8 mouse cellular contexts compared by ENCODE assay signal in the genomic region with DNA sequence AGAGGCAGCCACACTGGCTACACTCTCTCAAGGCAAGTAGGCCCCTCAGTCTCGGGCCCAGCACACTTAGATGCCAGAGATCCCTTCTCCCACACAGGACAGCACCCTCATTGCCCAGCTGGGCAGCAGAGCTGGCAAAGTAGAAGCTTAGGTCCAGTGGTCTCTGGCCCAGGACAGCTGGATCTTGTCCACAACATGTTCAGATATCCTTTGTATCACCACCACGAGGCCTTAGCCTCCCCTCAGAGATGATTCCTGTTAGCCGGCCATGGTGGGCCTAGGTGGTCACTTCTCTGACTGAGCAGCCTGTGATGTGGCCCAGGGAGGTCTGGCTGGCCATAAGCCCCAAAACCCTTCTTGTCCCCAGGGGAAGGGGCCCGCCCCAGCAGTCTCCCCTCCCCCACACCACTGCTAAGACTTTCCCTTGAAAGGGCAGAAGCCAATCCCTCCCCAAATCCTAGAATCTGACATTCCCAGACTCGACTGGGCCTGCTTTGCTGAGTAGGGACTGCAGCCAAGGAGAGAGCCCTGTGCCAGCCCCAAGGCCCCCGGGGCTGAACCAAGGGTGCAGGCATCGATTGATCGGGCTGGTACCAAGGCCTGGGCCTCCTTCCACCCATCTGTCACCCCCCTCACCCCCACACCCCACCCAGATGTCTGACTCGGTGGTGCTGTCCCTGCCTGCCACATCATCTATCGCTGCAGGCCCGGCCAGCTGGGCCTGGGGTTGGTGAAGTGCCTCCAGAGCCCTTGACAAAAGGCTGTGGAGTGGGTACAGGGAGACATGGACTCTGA. TPM values are rescaled to one million over a fixed set of nuclear protein-coding genes. Genes with fewer than 3 reads are reported as not detected.
A peak's percentile ranks its signal among the peaks of the same experiment; 100 is the strongest.
DNase-seq lines count a peak whose midpoint lies in the region; ATAC-seq and TF ChIP-seq lines count a peak whose summit lies in the region.
"Had no signal": no experiment of that assay in that cellular context is flagged by ENCODE, and none has a peak within 500 bp of the region (broad histone marks: within the 10 kb centered on the region; RNA-seq: fewer than 3 reads in every experiment).

No protein-coding gene starts in this region.

- no peaks in the 10 kb centered on the region; the same call in none of the 2 replicates for H3K27me3 ChIP-seq in liver, embryonic 11.5 days (replicated peaks; ENCODE audit: control insufficient read depth, insufficient read depth, low read length)
- H3K27me3 ChIP-seq in liver, embryonic 12.5 days (replicated peaks) = peaks cover 63% of the 10 kb centered on the region
- no peaks in the 10 kb centered on the region for H3K27me3 ChIP-seq in intestine, embryonic 14.5 days (replicated peaks; ENCODE audit: control insufficient read depth, insufficient read depth, low read length)
- H3K27me3 ChIP-seq in stomach, embryonic 14.5 days (ENCODE audit: control insufficient read depth, insufficient read depth, low read length) = no peaks in the 10 kb centered on the region

- peaks cover 29% of the 10 kb centered on the region for H3K4me1 ChIP-seq in liver, embryonic 11.5 days (replicated peaks; ENCODE audit: control insufficient read depth, insufficient read depth, low read length)
- H3K4me1 ChIP-seq in liver, embryonic 12.5 days = peaks cover 43% of the 10 kb centered on the region
- H3K4me1 ChIP-seq in embryonic fibroblast, embryonic 13.5 days (ENCODE audit: control insufficient read depth, insufficient read depth, low read length) = peaks cover 3% of the 10 kb centered on the region; the same call in 1 of the 2 replicates
- peaks cover 39% of the 10 kb centered on the region for H3K4me1 ChIP-seq in intestine, embryonic 14.5 days (replicated peaks; ENCODE audit: control insufficient read depth, insufficient read depth, low read length)
- H3K4me1 ChIP-seq in stomach, embryonic 14.5 days (ENCODE audit: control insufficient read depth, insufficient read depth, low read length) = peaks cover 36% of the 10 kb centered on the region

- no peak for ATAC-seq in liver, embryonic 11.5 days (replicated peaks; ENCODE audit: low FRiP score)
- ATAC-seq in liver, embryonic 12.5 days = no peak
- no peak for ATAC-seq in intestine, embryonic 14.5 days (replicated peaks; ENCODE audit: low FRiP score, low TSS enrichment, low read depth)
- no peak for ATAC-seq in stomach, embryonic 14.5 days (ENCODE audit: insufficient number of reproducible peaks, insufficient read depth, low FRiP score, low read depth)
- ATAC-seq in megakaryocyte, adult 5-6 weeks (ENCODE audit: poor library complexity, severe bottlenecking) = no peak

- TF ChIP-seq CTCF in embryonic fibroblast, embryonic 13.5 days (IDR thresholded peaks at IDR 0.05; ENCODE audit: borderline replicate concordance, insufficient read depth, low read length) = no peak

- no peak overlapping the region for H3K9ac ChIP-seq in liver, embryonic 11.5 days (ENCODE audit: low read depth, low read length)
- no peak overlapping the region for H3K9ac ChIP-seq in liver, embryonic 12.5 days
- peak overlapping the region; percentile 31 for H3K9ac ChIP-seq in intestine, embryonic 14.5 days (ENCODE audit: low read length)
- H3K9ac ChIP-seq in stomach, embryonic 14.5 days (replicated peaks; ENCODE audit: low read depth, low read length) = peak overlapping the region; percentile 21; the same call in 1 of the 2 replicates
- H3K9ac ChIP-seq: liver, embryonic 13.5 days had no signal

- DNase-seq in liver, embryonic 11.5 days (ENCODE audit: low spot score) = no peak
- DNase-seq in intestine, embryonic 14.5 days (ENCODE audit: low spot score) = peak; percentile 75
- DNase-seq in layer of hippocampus, postnatal 14 days (ENCODE audit: low spot score in 2 of 2) = no peak
- DNase-seq: liver, embryonic 13.5 days had no signal

- H3K9me3 ChIP-seq in liver, embryonic 11.5 days (ENCODE audit: control insufficient read depth, low read length) = no peaks in the 10 kb centered on the region
- no peaks in the 10 kb centered on the region for H3K9me3 ChIP-seq in liver, embryonic 12.5 days (replicated peaks)
- H3K9me3 ChIP-seq in intestine, embryonic 14.5 days (ENCODE audit: control insufficient read depth, low read length) = no peaks in the 10 kb centered on the region
- H3K9me3 ChIP-seq in stomach, embryonic 14.5 days (ENCODE audit: control insufficient read depth, low read depth, low read length) = no peaks in the 10 kb centered on the region
- H3K9me3 ChIP-seq: liver, embryonic 13.5 days had no signal

- no peak for TF ChIP-seq POLR2A in embryonic fibroblast, embryonic 13.5 days (IDR thresholded peaks at IDR 0.05; ENCODE audit: low read depth, low read length)

- no peaks in the 10 kb centered on the region for H3K36me3 ChIP-seq in liver, embryonic 11.5 days (ENCODE audit: control insufficient read depth, insufficient read depth, low read length)
- no peaks in the 10 kb centered on the region for H3K36me3 ChIP-seq in liver, embryonic 12.5 days
- no peaks in the 10 kb centered on the region for H3K36me3 ChIP-seq in intestine, embryonic 14.5 days (ENCODE audit: control insufficient read depth, insufficient read depth, low read length)
- no peaks in the 10 kb centered on the region for H3K36me3 ChIP-seq in stomach, embryonic 14.5 days (ENCODE audit: control insufficient read depth, insufficient read depth, low read length)
- H3K36me3 ChIP-seq: liver, embryonic 13.5 days had no signal

- WGBS in liver, embryonic 11.5 days = 60% methylated on average over 11 of the region's 11 CpGs
- 59% methylated on average over 11 of the region's 11 CpGs for WGBS in liver, embryonic 12.5 days (ENCODE audit: insufficient replicate concordance)
- WGBS in intestine, embryonic 14.5 days = 26% methylated on average over 11 of the region's 11 CpGs
- WGBS in stomach, embryonic 14.5 days = 30% methylated on average over 11 of the region's 11 CpGs

- no peak overlapping the region for H3K27ac ChIP-seq in liver, embryonic 11.5 days (ENCODE audit: low read depth, low read length)
- H3K27ac ChIP-seq in liver, embryonic 12.5 days = no peak overlapping the region
- peak overlapping the region; percentile 23; the same call in 1 of the 2 replicates for H3K27ac ChIP-seq in embryonic fibroblast, embryonic 13.5 days (ENCODE audit: insufficient read depth, low read length)
- H3K27ac ChIP-seq in intestine, embryonic 14.5 days (ENCODE audit: low read depth) = peak overlapping the region; percentile 91
- peak overlapping the region; percentile 90 for H3K27ac ChIP-seq in stomach, embryonic 14.5 days (ENCODE audit: low read length)
- H3K27ac ChIP-seq: liver, embryonic 13.5 days had no signal

- 0 out of 2 replicates have a peak overlapping the region, but pooled peaks have one; percentile 8 for H3K4me2 ChIP-seq in liver, embryonic 11.5 days
- H3K4me2 ChIP-seq in liver, embryonic 12.5 days = no peak overlapping the region
- peak overlapping the region; percentile 66 for H3K4me2 ChIP-seq in intestine, embryonic 14.5 days (ENCODE audit: low read length)
- peak overlapping the region; percentile 82 for H3K4me2 ChIP-seq in stomach, embryonic 14.5 days (replicated peaks; ENCODE audit: low read depth, low read length)
- H3K4me2 ChIP-seq: liver, embryonic 13.5 days had no signal

- H3K4me3 ChIP-seq in liver, embryonic 11.5 days (ENCODE audit: low read depth, low read length) = no peak overlapping the region
- no peak overlapping the region for H3K4me3 ChIP-seq in liver, embryonic 12.5 days
- H3K4me3 ChIP-seq in embryonic fibroblast, embryonic 13.5 days (ENCODE audit: insufficient read depth, low read length) = no peak overlapping the region
- peak overlapping the region; percentile 65 for H3K4me3 ChIP-seq in intestine, embryonic 14.5 days (ENCODE audit: low read depth, low read length)
- H3K4me3 ChIP-seq in stomach, embryonic 14.5 days (ENCODE audit: low read depth, low read length) = peak overlapping the region; percentile 56
- H3K4me3 ChIP-seq: liver, embryonic 13.5 days had no signal

RNA-seq across cellular contexts. Expression of a gene that starts 1.8 kb away (rescaled TPM):
- polyA plus RNA-seq in liver, embryonic 11.5 days (2014; fragmentation: Nextera tagmentation; extraction: Ambion mirVana) = 6.0 and 6.9 TPM in 2 replicates
- polyA plus RNA-seq in liver, embryonic 12.5 days (2016; fragmentation: Nextera tagmentation; extraction: Ambion mirVana) = 4.6 and 5.1 TPM in 2 replicates
- 8.2 and 12.8 TPM in 2 replicates for polyA plus RNA-seq in embryonic fibroblast, embryonic 13.5 days (2011; ENCODE audit: insufficient read length, low read depth, missing spikeins)
- polyA plus RNA-seq in intestine, embryonic 14.5 days (2014; fragmentation: Nextera tagmentation; extraction: Ambion mirVana) = 59.7 and 66.5 TPM in 2 replicates
- 47.4 and 51.3 TPM in 2 replicates for polyA plus RNA-seq in stomach, embryonic 14.5 days (2014; fragmentation: Nextera tagmentation; extraction: Ambion mirVana)
- not detected in 2 replicates for total RNA-seq in megakaryocyte, adult 5-6 weeks (2015)
- total RNA-seq in megakaryocyte, adult 5-6 weeks (2017) = not detected in 2 replicates
- 10 to 100 TPM; 10.8 to 11.0 TPM for total RNA-seq in layer of hippocampus, postnatal 14 days (2021)

RNA-seq across cellular contexts. Expression of a gene that starts 9.2 kb away (rescaled TPM):
- 51.6 and 53.7 TPM in 2 replicates for polyA plus RNA-seq in liver, embryonic 11.5 days (2014; fragmentation: Nextera tagmentation; extraction: Ambion mirVana)
- 25.9 and 28.4 TPM in 2 replicates for polyA plus RNA-seq in liver, embryonic 12.5 days (2016; fragmentation: Nextera tagmentation; extraction: Ambion mirVana)
- 11.6 and 11.7 TPM in 2 replicates for polyA plus RNA-seq in embryonic fibroblast, embryonic 13.5 days (2011; ENCODE audit: insufficient read length, low read depth, missing spikeins)
- 470 and 522 TPM in 2 replicates for polyA plus RNA-seq in intestine, embryonic 14.5 days (2014; fragmentation: Nextera tagmentation; extraction: Ambion mirVana)
- 386 and 405 TPM in 2 replicates for polyA plus RNA-seq in stomach, embryonic 14.5 days (2014; fragmentation: Nextera tagmentation; extraction: Ambion mirVana)
- 6.1 and 7.3 TPM in 2 replicates for total RNA-seq in megakaryocyte, adult 5-6 weeks (2015)
- 2.6 and 5.3 TPM in 2 replicates for total RNA-seq in megakaryocyte, adult 5-6 weeks (2017)
- 10 to 100 TPM; 16.0 to 27.0 TPM for total RNA-seq in layer of hippocampus, postnatal 14 days (2021)

RNA-seq across cellular contexts. Expression of a gene that starts 12.9 kb away (rescaled TPM):
- polyA plus RNA-seq in liver, embryonic 11.5 days (2014; fragmentation: Nextera tagmentation; extraction: Ambion mirVana) = 6.1 and 7.5 TPM in 2 replicates
- 2.6 and 3.6 TPM in 2 replicates for polyA plus RNA-seq in liver, embryonic 12.5 days (2016; fragmentation: Nextera tagmentation; extraction: Ambion mirVana)
- 4.7 and 6.6 TPM in 2 replicates for polyA plus RNA-seq in embryonic fibroblast, embryonic 13.5 days (2011; ENCODE audit: insufficient read length, low read depth, missing spikeins)
- polyA plus RNA-seq in intestine, embryonic 14.5 days (2014; fragmentation: Nextera tagmentation; extraction: Ambion mirVana) = 7.4 and 8.8 TPM in 2 replicates
- 6.0 and 11.0 TPM in 2 replicates for polyA plus RNA-seq in stomach, embryonic 14.5 days (2014; fragmentation: Nextera tagmentation; extraction: Ambion mirVana)
- not detected in 2 replicates for total RNA-seq in megakaryocyte, adult 5-6 weeks (2015)
- total RNA-seq in megakaryocyte, adult 5-6 weeks (2017) = not detected in 2 replicates
- total RNA-seq in layer of hippocampus, postnatal 14 days (2021) = 100 to 1,000 TPM in 1 of 2 experiments, 10 to 100 TPM in 1; 96.1 to 111 TPM

RNA-seq across cellular contexts. Expression of a gene that starts 42.6 kb away (rescaled TPM):
- 3.2 and 4.4 TPM in 2 replicates for polyA plus RNA-seq in liver, embryonic 11.5 days (2014; fragmentation: Nextera tagmentation; extraction: Ambion mirVana)
- 3.0 and 3.9 TPM in 2 replicates for polyA plus RNA-seq in liver, embryonic 12.5 days (2016; fragmentation: Nextera tagmentation; extraction: Ambion mirVana)
- polyA plus RNA-seq in embryonic fibroblast, embryonic 13.5 days (2011; ENCODE audit: insufficient read length, low read depth, missing spikeins) = 10.6 and 40.6 TPM in 2 replicates
- 76.9 and 111 TPM in 2 replicates for polyA plus RNA-seq in intestine, embryonic 14.5 days (2014; fragmentation: Nextera tagmentation; extraction: Ambion mirVana)
- 35.0 and 36.6 TPM in 2 replicates for polyA plus RNA-seq in stomach, embryonic 14.5 days (2014; fragmentation: Nextera tagmentation; extraction: Ambion mirVana)
- total RNA-seq in megakaryocyte, adult 5-6 weeks (2015) = not detected in 2 replicates
- 0.37 and 2.4 TPM in 2 replicates for total RNA-seq in megakaryocyte, adult 5-6 weeks (2017)
- total RNA-seq in layer of hippocampus, postnatal 14 days (2021) = not detected

RNA-seq across cellular contexts. Expression of a gene that starts 52.8 kb away (rescaled TPM):
- polyA plus RNA-seq in liver, embryonic 11.5 days (2014; fragmentation: Nextera tagmentation; extraction: Ambion mirVana) = 95.7 and 101 TPM in 2 replicates
- 59.2 and 64.3 TPM in 2 replicates for polyA plus RNA-seq in liver, embryonic 12.5 days (2016; fragmentation: Nextera tagmentation; extraction: Ambion mirVana)
- 67.7 and 68.0 TPM in 2 replicates for polyA plus RNA-seq in embryonic fibroblast, embryonic 13.5 days (2011; ENCODE audit: insufficient read length, low read depth, missing spikeins)
- polyA plus RNA-seq in intestine, embryonic 14.5 days (2014; fragmentation: Nextera tagmentation; extraction: Ambion mirVana) = 94.3 and 97.3 TPM in 2 replicates
- 93.4 and 100.0 TPM in 2 replicates for polyA plus RNA-seq in stomach, embryonic 14.5 days (2014; fragmentation: Nextera tagmentation; extraction: Ambion mirVana)
- total RNA-seq in megakaryocyte, adult 5-6 weeks (2015) = 36.2 and 38.0 TPM in 2 replicates
- total RNA-seq in megakaryocyte, adult 5-6 weeks (2017) = 19.1 and 21.8 TPM in 2 replicates
- 10 to 100 TPM; 42.3 to 49.5 TPM for total RNA-seq in layer of hippocampus, postnatal 14 days (2021)

Comparison
In these comparisons a context has a peak if more than half of its experiments do, and no peak if none do; other contexts are left out.
1. H3K27ac ChIP-seq: peak in embryonic fibroblast, embryonic 13.5 days (single experiment), intestine, embryonic 14.5 days (single experiment) and stomach, embryonic 14.5 days (single experiment); none in liver, embryonic 11.5 days (single experiment) and liver, embryonic 12.5 days (single experiment).
2. H3K4me3 ChIP-seq: peak in intestine, embryonic 14.5 days (single experiment) and stomach, embryonic 14.5 days (single experiment); none in liver, embryonic 11.5 days (single experiment), liver, embryonic 12.5 days (single experiment) and embryonic fibroblast, embryonic 13.5 days (single experiment).
3. H3K9ac ChIP-seq: peak in intestine, embryonic 14.5 days (single experiment) and stomach, embryonic 14.5 days (single experiment); none in liver, embryonic 11.5 days (single experiment) and liver, embryonic 12.5 days (single experiment).